Mouse (Mus musculus): ENCODE results near the gene Fcmr. TPM values are rescaled to one million over a fixed set of nuclear protein-coding genes. Genes with fewer than 3 reads are reported as not detected.

Fcmr gene
- polyA plus RNA-seq, 1 experiment from 2014 or later, result not detected

DNA sequence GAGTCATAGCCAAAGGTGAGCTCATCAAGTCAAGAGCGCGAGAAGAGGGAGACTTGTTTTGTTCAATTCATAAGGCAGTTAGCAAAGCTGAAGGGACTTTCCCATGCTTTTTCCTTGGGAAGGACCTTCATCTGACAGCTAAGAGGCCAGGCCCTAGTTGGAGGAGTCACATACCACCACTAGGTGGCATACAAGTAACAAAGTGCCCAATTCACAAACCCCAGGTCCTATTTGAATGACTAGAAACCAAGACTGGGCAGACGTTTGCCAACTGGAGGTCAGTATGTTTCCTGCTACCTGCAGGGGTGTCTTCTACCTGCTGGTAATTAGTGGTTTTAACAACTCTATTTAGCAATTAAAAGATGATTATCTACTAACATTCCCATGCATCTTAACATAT is 9.7 kb downstream of the Fcmr start:
- H3K27ac ChIP-seq, result no peak overlapping the region
- no peak overlapping the region for H3K4me2 ChIP-seq (replicated peaks)
- peaks cover 7% of the 10 kb centered on the region; the same call in 1 of the 2 replicates for H3K4me1 ChIP-seq
- no peak overlapping the region for H3K4me3 ChIP-seq
- H3K9me3 ChIP-seq, result no peaks in the 10 kb centered on the region
- no peak; the same call in 1 of the 2 replicates for ATAC-seq (ENCODE audit: low FRiP score, low read depth)
- peaks cover 27% of the 10 kb centered on the region for H3K27me3 ChIP-seq
- H3K36me3 ChIP-seq, result no peaks in the 10 kb centered on the region
- 49% methylated on average over 3 of the region's 3 CpGs for WGBS
- no peak overlapping the region for H3K9ac ChIP-seq

DNA sequence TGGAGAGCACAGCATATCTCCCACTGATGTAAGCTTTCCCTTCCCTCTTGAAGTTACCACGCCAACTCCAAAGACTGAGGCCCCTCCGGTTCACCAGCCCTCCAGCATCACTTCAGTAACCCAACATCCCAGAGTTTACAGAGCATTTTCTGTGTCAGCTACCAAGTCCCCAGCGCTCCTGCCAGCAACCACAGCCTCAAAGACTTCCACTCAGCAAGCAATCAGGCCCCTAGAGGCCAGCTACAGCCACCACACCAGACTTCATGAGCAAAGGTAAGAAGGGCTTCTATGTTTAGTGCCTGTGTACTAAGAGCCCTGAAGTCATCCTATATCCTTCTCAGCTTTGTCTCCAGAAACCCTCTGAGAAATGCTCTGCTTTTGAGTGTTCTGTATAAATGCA is 10.4 kb downstream of the Fcmr start:
- WGBS, result 63% methylated on average over 3 of the region's 3 CpGs
- no peak for ATAC-seq (ENCODE audit: low FRiP score, low read depth)

DNA sequence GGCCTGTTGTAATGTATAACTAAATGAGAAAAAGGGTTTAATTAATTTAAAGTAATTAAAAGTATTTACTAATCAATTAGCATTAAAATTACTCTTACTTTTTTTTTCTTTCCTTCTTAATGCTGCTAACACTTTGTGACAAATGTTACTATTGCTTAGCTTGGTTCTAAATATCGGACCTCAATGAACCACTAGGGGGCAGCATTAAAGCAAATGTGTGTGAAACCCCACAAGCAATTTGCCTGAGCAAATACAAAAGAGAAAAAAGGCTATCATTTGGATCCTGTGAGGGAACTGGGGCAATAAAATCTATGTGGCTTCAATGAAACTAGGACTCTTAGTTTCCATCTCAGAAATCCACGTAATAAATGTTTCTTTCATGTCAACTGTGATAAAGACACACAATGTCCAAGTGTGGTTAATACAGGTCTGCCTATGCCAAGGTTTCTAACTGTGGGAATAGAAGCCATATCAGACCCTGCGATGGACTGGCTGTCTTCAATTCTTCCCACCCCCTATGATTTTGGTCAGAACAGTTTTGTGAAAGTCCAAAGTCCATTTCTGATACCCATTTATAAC is 11.6 kb downstream of the Fcmr start:
- H3K4me3 ChIP-seq, result no peak overlapping the region
- no peaks in the 10 kb centered on the region for H3K36me3 ChIP-seq
- H3K9ac ChIP-seq, result no peak overlapping the region
- peaks cover 7% of the 10 kb centered on the region; the same call in 1 of the 2 replicates for H3K4me1 ChIP-seq
- H3K4me2 ChIP-seq (replicated peaks), result no peak overlapping the region
- WGBS, result 22% methylated on average over 3 of the region's 3 CpGs
- no peak for ATAC-seq (ENCODE audit: low FRiP score, low read depth)
- no peak overlapping the region for H3K27ac ChIP-seq
- H3K27me3 ChIP-seq, result peaks cover 33% of the 10 kb centered on the region
- no peaks in the 10 kb centered on the region for H3K9me3 ChIP-seq

More for the DNA sequence above, 10.4 kb downstream of the Fcmr start:
- peaks cover 7% of the 10 kb centered on the region; the same call in 1 of the 2 replicates for H3K4me1 ChIP-seq
- H3K36me3 ChIP-seq, result no peaks in the 10 kb centered on the region
- H3K4me3 ChIP-seq, result no peak overlapping the region
- no peak overlapping the region for H3K4me2 ChIP-seq (replicated peaks)
- H3K27ac ChIP-seq, result no peak overlapping the region
- no peaks in the 10 kb centered on the region for H3K9me3 ChIP-seq
- no peak overlapping the region for H3K9ac ChIP-seq
- H3K27me3 ChIP-seq, result peaks cover 33% of the 10 kb centered on the region

- Histone ChIP-seq H3K4me2 (replicated peaks) (peak overlapping the region; percentile 90), H3K9me3 (no peaks in the 10 kb centered on the region), H3K4me1 (peaks cover 7% of the 10 kb centered on the region; the same call in 1 of the 2 replicates), H3K9ac (peak overlapping the region; percentile 65), H3K36me3 (no peaks in the 10 kb centered on the region), H3K4me3 (peak overlapping the region; percentile 51), H3K27me3 (peaks cover 33% of the 10 kb centered on the region), H3K27ac (no peak overlapping the region)
- peak; percentile 77 for ATAC-seq (ENCODE audit: low FRiP score, low read depth)
- 3% methylated on average over 43 of the region's 43 CpGs for WGBS
Observed at GRCm38 (mm10) chr1:130877889-130878614, 12.6 kb downstream of the Fcmr start.

GRCm38 (mm10) chr1:130879927-130880326 is 14.5 kb downstream of the Fcmr start:
- no peak for ATAC-seq (ENCODE audit: low FRiP score, low read depth)
- WGBS, result 93% methylated on average over 7 of the region's 7 CpGs

DNA sequence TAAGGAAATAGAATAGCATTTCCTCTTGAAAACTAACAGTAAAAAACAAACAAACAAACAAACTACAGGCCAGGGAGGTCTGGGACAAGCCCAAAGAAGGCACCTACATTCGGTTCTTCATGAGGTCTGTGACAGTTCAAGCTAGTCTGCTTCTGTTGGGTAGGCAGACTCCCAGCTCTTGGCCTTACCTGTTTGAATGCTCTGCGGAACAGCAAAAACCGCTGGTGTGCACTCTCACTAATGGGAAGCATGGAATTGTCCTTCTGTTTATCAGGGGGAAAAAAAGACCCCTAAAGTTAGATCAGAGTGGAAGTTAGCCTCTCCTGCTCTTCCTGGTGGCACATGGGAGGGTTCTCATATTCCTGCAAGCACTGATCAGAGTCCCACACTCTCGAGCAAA is 17.7 kb downstream of the Fcmr start:
- H3K9ac ChIP-seq, result no peak overlapping the region
- H3K4me3 ChIP-seq, result no peak overlapping the region
- H3K4me1 ChIP-seq, result peaks cover 3% of the 10 kb centered on the region; the same call in 1 of the 2 replicates
- no peak overlapping the region for H3K4me2 ChIP-seq (replicated peaks)
- peaks cover 22% of the 10 kb centered on the region for H3K27me3 ChIP-seq
- H3K9me3 ChIP-seq, result no peaks in the 10 kb centered on the region
- no peak overlapping the region for H3K27ac ChIP-seq
- ATAC-seq (ENCODE audit: low FRiP score, low read depth), result no peak
- WGBS, result 78% methylated on average over 4 of the region's 4 CpGs
- H3K36me3 ChIP-seq, result no peaks in the 10 kb centered on the region

More at GRCm38 (mm10) chr1:130879927-130880326, 14.5 kb downstream of the Fcmr start:
- Histone ChIP-seq H3K4me3 (no peak overlapping the region), H3K4me1 (peaks cover 7% of the 10 kb centered on the region; the same call in 1 of the 2 replicates), H3K9ac (no peak overlapping the region), H3K27ac (no peak overlapping the region), H3K36me3 (no peaks in the 10 kb centered on the region), H3K4me2 (replicated peaks) (no peak overlapping the region), H3K27me3 (peaks cover 33% of the 10 kb centered on the region), H3K9me3 (no peaks in the 10 kb centered on the region)

GRCm38 (mm10) chr1:130887354-130887753 is 21.9 kb downstream of the Fcmr start, which contains the start of gene Il24:
Gene Il24, minus strand, starts transcription at chr1:130887454.
- Histone ChIP-seq H3K9me3 (no peaks in the 10 kb centered on the region), H3K4me2 (replicated peaks) (no peak within 1 kb of the TSS), H3K9ac (no peak within 1 kb of the TSS), H3K36me3 (no peaks in the 10 kb centered on the region), H3K4me1 (no peaks in the 10 kb centered on the region), H3K27ac (no peak within 1 kb of the TSS), H3K4me3 (no peak within 1 kb of the TSS), H3K27me3 (no peaks in the 10 kb centered on the region)
- ATAC-seq (ENCODE audit: low FRiP score, low read depth), result no peak

GRCm38 (mm10) chr1:130892446-130892845 is 27.0 kb downstream of the Fcmr start:
- H3K27ac ChIP-seq, result no peak overlapping the region
- no peaks in the 10 kb centered on the region for H3K4me1 ChIP-seq
- 59% methylated on average over 1 of the region's 1 CpGs for WGBS
- no peaks in the 10 kb centered on the region for H3K27me3 ChIP-seq
- H3K36me3 ChIP-seq, result no peaks in the 10 kb centered on the region
- no peak overlapping the region for H3K4me2 ChIP-seq (replicated peaks)
- H3K9ac ChIP-seq, result no peak overlapping the region
- no peaks in the 10 kb centered on the region for H3K9me3 ChIP-seq
- no peak overlapping the region for H3K4me3 ChIP-seq
- ATAC-seq (ENCODE audit: low FRiP score, low read depth), result no peak

DNA sequence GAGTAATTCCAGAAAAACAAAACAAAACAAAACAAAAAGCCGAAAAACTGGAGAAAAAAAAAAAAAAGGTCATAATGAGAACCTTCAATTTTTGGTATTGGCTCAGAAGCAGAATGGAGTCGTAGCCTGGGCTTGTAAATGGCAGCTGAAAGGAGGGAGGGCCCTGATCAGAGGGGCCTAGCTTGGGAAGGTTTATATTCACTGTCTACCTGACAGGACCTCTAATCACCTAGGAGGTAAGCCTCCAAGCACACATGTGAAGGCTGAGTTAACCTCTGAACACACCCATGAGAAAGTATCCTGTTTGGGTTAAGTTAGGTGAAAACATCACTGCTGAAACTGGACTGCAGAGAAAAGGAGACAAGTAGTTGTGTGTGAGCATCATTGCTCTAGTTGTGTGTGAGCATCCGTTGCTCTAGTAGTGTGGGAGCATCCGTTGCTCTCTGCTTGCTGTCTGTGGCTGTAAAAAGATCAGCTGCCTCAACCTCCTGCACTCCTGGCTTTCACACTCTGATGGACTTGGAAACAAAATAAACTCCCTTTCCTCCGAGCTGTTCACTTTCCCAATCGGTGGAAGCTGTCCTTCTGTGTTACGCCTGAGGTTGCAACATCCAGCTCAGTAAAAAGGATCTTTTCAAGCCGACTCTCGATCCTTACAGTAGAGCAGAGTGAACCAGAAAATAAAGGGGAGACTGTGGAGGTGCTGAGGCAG is 28.0 kb downstream of the Fcmr start:
- 66% methylated on average over 9 of the region's 9 CpGs for WGBS
- no peaks in the 10 kb centered on the region for H3K9me3 ChIP-seq
- H3K27ac ChIP-seq, result no peak overlapping the region
- no peak overlapping the region for H3K9ac ChIP-seq
- no peak overlapping the region for H3K4me2 ChIP-seq (replicated peaks)
- H3K4me3 ChIP-seq, result no peak overlapping the region
- H3K27me3 ChIP-seq, result no peaks in the 10 kb centered on the region
- H3K36me3 ChIP-seq, result no peaks in the 10 kb centered on the region
- 0 out of 2 replicates have a peak, but pooled peaks cover 1% of the 10 kb centered on the region for H3K4me1 ChIP-seq
- no peak for ATAC-seq (ENCODE audit: low FRiP score, low read depth)

- no peak overlapping the region for H3K27ac ChIP-seq
- 0 out of 2 replicates have a peak, but pooled peaks cover 6% of the 10 kb centered on the region for H3K4me1 ChIP-seq
- no peaks in the 10 kb centered on the region for H3K9me3 ChIP-seq
- no peak overlapping the region for H3K4me2 ChIP-seq (replicated peaks)
- ATAC-seq (ENCODE audit: low FRiP score, low read depth), result no peak
- no peaks in the 10 kb centered on the region for H3K36me3 ChIP-seq
- no peak overlapping the region for H3K9ac ChIP-seq
- H3K27me3 ChIP-seq, result no peaks in the 10 kb centered on the region
- WGBS, result 69% methylated on average over 6 of the region's 6 CpGs
- H3K4me3 ChIP-seq, result no peak overlapping the region
Observed at GRCm38 (mm10) chr1:130894468-130894867, 29.0 kb downstream of the Fcmr start.

GRCm38 (mm10) chr1:130902505-130902904 is 37.0 kb downstream of the Fcmr start:
- H3K36me3 ChIP-seq, result no peaks in the 10 kb centered on the region
- no peak overlapping the region for H3K4me2 ChIP-seq (replicated peaks)
- no peak overlapping the region for H3K27ac ChIP-seq
- no peak overlapping the region for H3K9ac ChIP-seq
- H3K4me1 ChIP-seq, result 0 out of 2 replicates have a peak, but pooled peaks cover 6% of the 10 kb centered on the region
- 83% methylated on average over 7 of the region's 7 CpGs for WGBS
- no peaks in the 10 kb centered on the region for H3K9me3 ChIP-seq
- no peak overlapping the region for H3K4me3 ChIP-seq
- H3K27me3 ChIP-seq, result no peaks in the 10 kb centered on the region
- no peak for ATAC-seq (ENCODE audit: low FRiP score, low read depth)

GRCm38 (mm10) chr1:130911401-130912010 is 46.0 kb downstream of the Fcmr start, which contains the start of gene Il20:
Gene Il20, minus strand, starts transcription at chr1:130911451.
- H3K4me3 ChIP-seq, result no peak within 1 kb of the TSS
- no peak for ATAC-seq (ENCODE audit: low FRiP score, low read depth)
- no peaks in the 10 kb centered on the region for H3K4me1 ChIP-seq
- 87% methylated on average over 12 of the region's 12 CpGs for WGBS
- no peak within 1 kb of the TSS for H3K27ac ChIP-seq
- H3K27me3 ChIP-seq, result no peaks in the 10 kb centered on the region
- no peak within 1 kb of the TSS for H3K9ac ChIP-seq
- H3K4me2 ChIP-seq (replicated peaks), result no peak within 1 kb of the TSS
- H3K36me3 ChIP-seq, result no peaks in the 10 kb centered on the region
- no peaks in the 10 kb centered on the region for H3K9me3 ChIP-seq
